Mouse (Mus musculus) testis, adult 2 months (tissue): ENCODE measurements at regions not wholly inside any gene's neighbourhood (a gene's known extent, or its start where the extent isn't known, plus 50 kb on each side); places are given as distances from the start of the nearest gene placed in this dataset.
A peak's percentile ranks its signal among the peaks of the same experiment; 100 is the strongest.

Experiments
- H3K27ac ChIP-seq: fragments of 200-500 bp; 2 replicates; pipeline ENCODE4 v1.5.1; 2012; ENCODE audit warnings: low read depth, low read length; ENCODE audit not compliant: control insufficient read depth, insufficient read depth
- H3K27me3 ChIP-seq: fragments of 200-500 bp; 2 replicates; pipeline ENCODE4 v1.6.1; 2012; ENCODE audit warnings: mild to moderate bottlenecking, low read length, moderate library complexity; ENCODE audit not compliant: control insufficient read depth, insufficient read depth
- H3K36me3 ChIP-seq: fragments of 200-500 bp; 2 replicates; pipeline ENCODE4 v1.6.1; 2012; ENCODE audit warnings: mild to moderate bottlenecking, low read length; ENCODE audit not compliant: control insufficient read depth, insufficient read depth
- H3K4me1 ChIP-seq: fragments of 200-500 bp; 2 replicates; pipeline ENCODE4 v1.6.1; 2012; ENCODE audit warnings: low read length; ENCODE audit not compliant: control insufficient read depth, insufficient read depth
- H3K4me3 ChIP-seq: fragments of 200-500 bp; 2 replicates; pipeline ENCODE4 v1.5.1; 2012; ENCODE audit warnings: low read depth, mild to moderate bottlenecking, low read length, moderate library complexity, mixed read lengths; ENCODE audit not compliant: control insufficient read depth
- CTCF ChIP-seq: fragments of 200-500 bp; IDR thresholded peaks from 2 replicates; pipeline ENCODE4 v1.5.1; 2012; ENCODE audit warnings: low read depth, mild to moderate bottlenecking, inconsistent platforms, low read length, moderate library complexity; ENCODE audit not compliant: control insufficient read depth, insufficient read depth, insufficient replicate concordance
- POLR2A ChIP-seq: fragments of 200-500 bp; IDR thresholded peaks from 2 replicates; pipeline ENCODE4 v1.6.1; 2012; ENCODE audit warnings: low read depth, mild to moderate bottlenecking, inconsistent platforms, low read length, moderate library complexity; ENCODE audit not compliant: control insufficient read depth

DNA sequence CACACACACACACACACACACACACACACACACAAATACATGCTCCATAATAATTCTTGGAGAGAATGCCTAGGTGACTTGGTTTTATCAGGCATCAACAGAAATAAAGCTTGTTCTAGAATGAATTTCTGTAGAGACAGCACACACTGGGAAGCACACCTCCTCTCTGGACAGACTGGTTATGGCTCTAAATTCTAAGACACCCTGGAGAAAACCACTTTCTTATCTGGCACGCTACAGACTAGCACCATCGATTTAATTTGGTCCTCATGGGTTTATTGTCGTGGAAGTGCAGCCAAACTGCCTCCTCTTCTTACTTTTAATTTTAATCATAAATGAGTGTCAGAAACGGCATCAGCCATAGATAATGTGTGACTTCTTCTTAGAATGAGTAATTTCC lies 422.8 kb upstream of the Adgrl2 start:
- Histone ChIP-seq H3K36me3 (no peaks in the 10 kb centered on the region), H3K4me1 (no peaks in the 10 kb centered on the region), H3K27ac (no peak overlapping the region), H3K4me3 (no peak overlapping the region), H3K27me3 (no peaks in the 10 kb centered on the region)
- no peak for TF ChIP-seq POLR2A
- no peak for TF ChIP-seq CTCF

GRCm38 (mm10) chr3:149410518-149410917 lies 420.2 kb upstream of the Adgrl2 start:
- Histone ChIP-seq H3K36me3 (no peaks in the 10 kb centered on the region), H3K27ac (no peak overlapping the region), H3K27me3 (no peaks in the 10 kb centered on the region), H3K4me3 (no peak overlapping the region), H3K4me1 (no peaks in the 10 kb centered on the region)
- no peak for TF ChIP-seq CTCF
- no peak for TF ChIP-seq POLR2A

- Histone ChIP-seq H3K27me3 (no peaks in the 10 kb centered on the region), H3K4me3 (no peak overlapping the region), H3K4me1 (no peaks in the 10 kb centered on the region), H3K36me3 (no peaks in the 10 kb centered on the region), H3K27ac (no peak overlapping the region)
- TF ChIP-seq POLR2A (no peak), CTCF (no peak)
Measured at GRCm38 (mm10) chr3:149408858-149409257, 418.5 kb upstream of the Adgrl2 start.

DNA sequence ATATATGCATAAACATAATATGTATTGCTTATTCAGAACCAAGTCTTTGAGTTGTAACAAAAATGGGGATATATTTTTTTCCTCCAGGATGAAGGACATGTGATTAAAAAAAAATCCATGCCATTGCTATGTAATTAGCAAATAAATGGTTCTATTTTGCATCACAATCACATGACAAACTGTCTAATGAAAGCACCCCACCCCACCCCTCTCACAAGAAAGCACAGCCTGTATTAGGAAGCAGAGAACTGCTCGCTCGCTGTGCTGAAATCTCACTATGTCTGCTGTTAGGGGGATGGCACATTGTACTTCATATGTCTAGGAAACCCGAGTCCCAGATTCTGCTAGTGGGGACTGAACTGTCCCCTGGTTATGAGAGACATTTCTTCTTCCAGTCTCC lies 415.5 kb upstream of the Adgrl2 start:
- Histone ChIP-seq H3K27me3 (no peaks in the 10 kb centered on the region), H3K27ac (no peak overlapping the region), H3K36me3 (no peaks in the 10 kb centered on the region), H3K4me1 (no peaks in the 10 kb centered on the region), H3K4me3 (no peak overlapping the region)
- TF ChIP-seq CTCF (no peak), POLR2A (no peak)

DNA sequence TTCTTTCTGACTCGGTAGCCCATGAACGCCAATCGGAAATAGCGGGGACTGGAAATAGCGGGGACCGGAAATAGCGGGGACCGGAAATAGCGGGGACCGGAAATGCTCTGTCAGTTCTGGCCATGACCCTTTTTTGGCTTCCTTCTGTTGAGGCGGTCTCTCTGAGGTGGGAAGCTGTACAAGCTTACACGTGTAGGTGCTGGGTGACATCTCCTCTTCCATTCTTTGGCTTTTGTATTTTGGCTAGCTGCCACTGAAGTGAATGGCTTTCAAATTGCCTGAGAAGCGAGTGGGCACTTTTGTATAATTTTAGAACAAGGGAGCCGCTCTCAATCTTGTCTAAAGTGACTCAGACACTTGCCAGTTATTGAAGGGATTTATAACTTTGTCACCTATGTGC lies 414.3 kb upstream of the Adgrl2 start:
- peak overlapping the region; percentile 56; the same call in 1 of the 2 replicates for H3K27ac ChIP-seq
- H3K27me3 ChIP-seq: no peaks in the 10 kb centered on the region
- peak overlapping the region; percentile 89 for H3K4me3 ChIP-seq
- TF ChIP-seq CTCF (no peak), POLR2A (peak; percentile 25; the same call in 1 of the 2 replicates)
- no peaks in the 10 kb centered on the region for H3K4me1 ChIP-seq
- no peaks in the 10 kb centered on the region for H3K36me3 ChIP-seq

GRCm38 (mm10) chr3:149402496-149402895 lies 412.1 kb upstream of the Adgrl2 start:
- TF ChIP-seq POLR2A (no peak), CTCF (no peak)
- Histone ChIP-seq H3K36me3 (no peaks in the 10 kb centered on the region), H3K4me1 (no peaks in the 10 kb centered on the region), H3K27ac (no peak overlapping the region), H3K4me3 (no peak overlapping the region), H3K27me3 (no peaks in the 10 kb centered on the region)

GRCm38 (mm10) chr3:149395082-149395481 lies 404.7 kb upstream of the Adgrl2 start:
- no peak overlapping the region for H3K27ac ChIP-seq
- no peak overlapping the region for H3K4me3 ChIP-seq
- no peaks in the 10 kb centered on the region for H3K36me3 ChIP-seq
- no peaks in the 10 kb centered on the region for H3K27me3 ChIP-seq
- no peaks in the 10 kb centered on the region for H3K4me1 ChIP-seq
- TF ChIP-seq POLR2A: no peak
- no peak for TF ChIP-seq CTCF
